ENCODE assay signal across 9 mouse cellular contexts in genomic region chr12:85135513-85136470, GRCm38 (mm10). TPM values are rescaled to one million over a fixed set of nuclear protein-coding genes. Genes with fewer than 3 reads are reported as not detected.
A peak's percentile ranks its signal among the peaks of the same experiment; 100 is the strongest.
DNase-seq lines count a peak whose midpoint lies in the region; ATAC-seq and TF ChIP-seq lines count a peak whose summit lies in the region.
"Had no signal": no experiment of that assay in that cellular context is flagged by ENCODE, and none has a peak within 500 bp of the region (broad histone marks: within the 10 kb centered on the region; RNA-seq: fewer than 3 reads in every experiment).

No protein-coding gene starts in this region.

- 78% methylated on average over 19 of the region's 19 CpGs for WGBS in forebrain, postnatal 0 days
- 83% methylated on average over 19 of the region's 19 CpGs for WGBS in forebrain, embryonic 13.5 days
- 79% methylated on average over 19 of the region's 19 CpGs for WGBS in kidney, postnatal 0 days
- 76% methylated on average over 19 of the region's 19 CpGs for WGBS in limb, embryonic 13.5 days

- no peaks in the 10 kb centered on the region for H3K27me3 ChIP-seq in forebrain, postnatal 0 days (ENCODE audit: insufficient read depth, low read length)
- no peaks in the 10 kb centered on the region for H3K27me3 ChIP-seq in forebrain, embryonic 13.5 days
- H3K27me3 ChIP-seq in kidney, postnatal 0 days (ENCODE audit: insufficient read depth, low read length): no peaks in the 10 kb centered on the region
- H3K27me3 ChIP-seq in limb, embryonic 13.5 days: peaks cover 16% of the 10 kb centered on the region

- ATAC-seq in forebrain, postnatal 0 days: peak; percentile 28; the same call in 1 of the 2 replicates
- ATAC-seq in forebrain, embryonic 13.5 days: no peak
- peak; percentile 15; the same call in 1 of the 2 replicates for ATAC-seq in kidney, postnatal 0 days (replicated peaks; ENCODE audit: low FRiP score, low read depth)
- ATAC-seq in limb, embryonic 13.5 days (ENCODE audit: low FRiP score, low read depth): peak; percentile 29; the same call in 1 of the 2 replicates

- H3K9ac ChIP-seq in forebrain, postnatal 0 days: no peak overlapping the region
- no peak overlapping the region for H3K9ac ChIP-seq in forebrain, embryonic 13.5 days
- H3K9ac ChIP-seq in kidney, postnatal 0 days (ENCODE audit: low read depth, low read length): no peak overlapping the region
- H3K9ac ChIP-seq in limb, embryonic 13.5 days: no peak overlapping the region

- H3K4me2 ChIP-seq in forebrain, postnatal 0 days (ENCODE audit: low read depth): no peak overlapping the region
- no peak overlapping the region for H3K4me2 ChIP-seq in forebrain, embryonic 13.5 days
- no peak overlapping the region for H3K4me2 ChIP-seq in kidney, postnatal 0 days (ENCODE audit: low read length)
- no peak overlapping the region for H3K4me2 ChIP-seq in limb, embryonic 13.5 days (replicated peaks)

- peaks cover 89% of the 10 kb centered on the region for H3K36me3 ChIP-seq in forebrain, postnatal 0 days (ENCODE audit: insufficient read depth)
- H3K36me3 ChIP-seq in forebrain, embryonic 13.5 days (ENCODE audit: poor library complexity, severe bottlenecking): peaks cover 49% of the 10 kb centered on the region
- peaks cover 37% of the 10 kb centered on the region for H3K36me3 ChIP-seq in kidney, postnatal 0 days (ENCODE audit: insufficient read depth, low read length)
- H3K36me3 ChIP-seq in limb, embryonic 13.5 days: peaks cover 44% of the 10 kb centered on the region

- no peak for TF ChIP-seq CTCF in forebrain, postnatal 0 days (IDR thresholded peaks at IDR 0.05; ENCODE audit: low read depth)
- TF ChIP-seq CTCF in kidney, postnatal 0 days (IDR thresholded peaks at IDR 0.05; ENCODE audit: low read depth): no peak

- no peak for DNase-seq in forebrain, postnatal 0 days
- no peak for DNase-seq in kidney, postnatal 0 days (ENCODE audit: low spot score)
- DNase-seq in kidney, adult 18-20 months: no peak
- peak; percentile 48 for DNase-seq in adipocyte (ENCODE audit: low spot score)
- no peak for DNase-seq in urinary bladder, postnatal 25 days (ENCODE audit: low spot score)
- DNase-seq in adrenal gland, postnatal 36 days: no peak
- DNase-seq: adrenal gland, adult 8-10 months had no signal

- no peak overlapping the region for H3K27ac ChIP-seq in forebrain, postnatal 0 days (ENCODE audit: low read depth, low read length)
- H3K27ac ChIP-seq in forebrain, embryonic 13.5 days: no peak overlapping the region
- H3K27ac ChIP-seq in kidney, postnatal 0 days: no peak overlapping the region
- H3K27ac ChIP-seq in limb, embryonic 13.5 days: no peak overlapping the region; the same call in 1 of the 2 replicates

- H3K9me3 ChIP-seq in forebrain, postnatal 0 days (ENCODE audit: low read length): no peaks in the 10 kb centered on the region
- no peaks in the 10 kb centered on the region for H3K9me3 ChIP-seq in forebrain, embryonic 13.5 days (replicated peaks)
- H3K9me3 ChIP-seq in kidney, postnatal 0 days (replicated peaks; ENCODE audit: low read length): no peaks in the 10 kb centered on the region
- H3K9me3 ChIP-seq in limb, embryonic 13.5 days: no peaks in the 10 kb centered on the region

- no peak overlapping the region for H3K4me3 ChIP-seq in forebrain, postnatal 0 days (ENCODE audit: low read depth, low read length)
- H3K4me3 ChIP-seq in forebrain, embryonic 13.5 days: no peak overlapping the region
- no peak overlapping the region for H3K4me3 ChIP-seq in kidney, postnatal 0 days (replicated peaks; ENCODE audit: low read depth, low read length)
- no peak overlapping the region for H3K4me3 ChIP-seq in limb, embryonic 13.5 days

- H3K4me1 ChIP-seq in forebrain, postnatal 0 days (ENCODE audit: insufficient read depth): no peaks in the 10 kb centered on the region
- H3K4me1 ChIP-seq in forebrain, embryonic 13.5 days: no peaks in the 10 kb centered on the region
- no peaks in the 10 kb centered on the region for H3K4me1 ChIP-seq in kidney, postnatal 0 days (replicated peaks; ENCODE audit: insufficient read depth, low read length)
- no peaks in the 10 kb centered on the region for H3K4me1 ChIP-seq in limb, embryonic 13.5 days

RNA-seq across cellular contexts. Expression of gene Rps6kl1, which starts 15.3 kb away (rescaled TPM):
- total RNA-seq in forebrain, postnatal 0 days (2014; rRNA removed): 32.9 and 33.8 TPM in 2 replicates
- polyA plus RNA-seq in forebrain, postnatal 0 days (2015; fragmentation: Nextera tagmentation; extraction: Ambion mirVana): 28.9 and 31.6 TPM in 2 replicates
- polyA plus RNA-seq in forebrain, embryonic 13.5 days (2015; fragmentation: Nextera tagmentation; extraction: Ambion mirVana): 8.6 and 12.2 TPM in 2 replicates
- 0.87 and 1.1 TPM in 2 replicates for polyA plus RNA-seq in kidney, postnatal 0 days (2015; fragmentation: Nextera tagmentation; extraction: Ambion mirVana)
- polyA plus RNA-seq in limb, embryonic 13.5 days (2015; fragmentation: Nextera tagmentation; extraction: Ambion mirVana): 0.31 and 0.33 TPM in 2 replicates
- total RNA-seq in adrenal gland, postnatal 36 days (2021): under 1 TPM; 0.46 to 0.50 TPM

RNA-seq across cellular contexts. Expression of gene Dlst, which starts 25.2 kb away (rescaled TPM):
- total RNA-seq in forebrain, postnatal 0 days (2014; rRNA removed): 109 and 121 TPM in 2 replicates
- 80.8 and 92.8 TPM in 2 replicates for polyA plus RNA-seq in forebrain, postnatal 0 days (2015; fragmentation: Nextera tagmentation; extraction: Ambion mirVana)
- polyA plus RNA-seq in forebrain, embryonic 13.5 days (2015; fragmentation: Nextera tagmentation; extraction: Ambion mirVana): 94.2 and 109 TPM in 2 replicates
- 123 and 131 TPM in 2 replicates for polyA plus RNA-seq in kidney, postnatal 0 days (2015; fragmentation: Nextera tagmentation; extraction: Ambion mirVana)
- polyA plus RNA-seq in limb, embryonic 13.5 days (2015; fragmentation: Nextera tagmentation; extraction: Ambion mirVana): 105 and 110 TPM in 2 replicates
- total RNA-seq in adrenal gland, postnatal 36 days (2021): 100 to 1,000 TPM; 348 to 363 TPM

RNA-seq across cellular contexts. Expression of gene Prox2, which starts 25.2 kb away (rescaled TPM):
- 0.23 and 1.4 TPM in 2 replicates for total RNA-seq in forebrain, postnatal 0 days (2014; rRNA removed)
- 0.84 and 1.4 TPM in 2 replicates for polyA plus RNA-seq in forebrain, postnatal 0 days (2015; fragmentation: Nextera tagmentation; extraction: Ambion mirVana)
- 2.4 and 2.7 TPM in 2 replicates for polyA plus RNA-seq in forebrain, embryonic 13.5 days (2015; fragmentation: Nextera tagmentation; extraction: Ambion mirVana)
- polyA plus RNA-seq in kidney, postnatal 0 days (2015; fragmentation: Nextera tagmentation; extraction: Ambion mirVana): 3.0 and 3.3 TPM in 2 replicates
- polyA plus RNA-seq in limb, embryonic 13.5 days (2015; fragmentation: Nextera tagmentation; extraction: Ambion mirVana): 3.6 and 4.1 TPM in 2 replicates
- total RNA-seq in adrenal gland, postnatal 36 days (2021): 1 to 10 TPM; 2.5 to 4.9 TPM

RNA-seq across cellular contexts. Expression of gene Pgf, which starts 41.8 kb away (rescaled TPM):
- total RNA-seq in forebrain, postnatal 0 days (2014; rRNA removed): 5.3 and 7.8 TPM in 2 replicates
- 7.6 and 8.9 TPM in 2 replicates for polyA plus RNA-seq in forebrain, postnatal 0 days (2015; fragmentation: Nextera tagmentation; extraction: Ambion mirVana)
- 7.0 and 8.3 TPM in 2 replicates for polyA plus RNA-seq in forebrain, embryonic 13.5 days (2015; fragmentation: Nextera tagmentation; extraction: Ambion mirVana)
- 5.6 and 6.1 TPM in 2 replicates for polyA plus RNA-seq in kidney, postnatal 0 days (2015; fragmentation: Nextera tagmentation; extraction: Ambion mirVana)
- 17.9 and 19.5 TPM in 2 replicates for polyA plus RNA-seq in limb, embryonic 13.5 days (2015; fragmentation: Nextera tagmentation; extraction: Ambion mirVana)
- total RNA-seq in adrenal gland, postnatal 36 days (2021): 1 to 10 TPM in 1 of 2 experiments, under 1 TPM in 1; 0.43 to 2.1 TPM
